Mouse (Mus musculus) limb, embryonic 12.5 days (tissue): Measurements from ENCODE around the gene Gm48551. TPM values are rescaled to one million over a fixed set of nuclear protein-coding genes. Genes with fewer than 3 reads are reported as not detected.

Experiments used
- ATAC-seq: fragments of 200-750 bp; cut with Nextera tagmentation; 2 replicates; pipeline ENCODE4 v1.8.0; 2017; ENCODE audit warnings: low read depth, moderate TSS enrichment; ENCODE audit not compliant: insufficient number of reproducible peaks, insufficient read depth, low FRiP score, low TSS enrichment
- H3K27ac ChIP-seq: fragments of 300-500 bp; sonication (generic); 2 replicates; pipeline ENCODE4 v1.5.1; 2016; ENCODE audit warnings: mild to moderate bottlenecking, moderate library complexity
- H3K27me3 ChIP-seq: fragments of 300-500 bp; sonication (generic); 2 replicates; pipeline ENCODE4 v1.6.1; 2016; ENCODE audit warnings: mild to moderate bottlenecking, moderate library complexity
- H3K36me3 ChIP-seq: fragments of 300-500 bp; sonication (generic); 2 replicates; pipeline ENCODE4 v1.6.1; 2016; ENCODE audit warnings: mild to moderate bottlenecking, moderate library complexity
- H3K4me1 ChIP-seq: fragments of 300-500 bp; sonication (generic); replicated peaks from 2 replicates; pipeline ENCODE4 v1.6.1; 2016
- H3K4me2 ChIP-seq: fragments of 300-500 bp; sonication (generic); 2 replicates; pipeline ENCODE4 v1.6.1; 2016; ENCODE audit warnings: mild to moderate bottlenecking, moderate library complexity
- H3K4me3 ChIP-seq: fragments of 300-500 bp; sonication (generic); replicated peaks from 2 replicates; pipeline ENCODE4 v1.5.1; 2016; ENCODE audit warnings: mild to moderate bottlenecking
- H3K9ac ChIP-seq: fragments of 300-500 bp; sonication (generic); replicated peaks from 2 replicates; pipeline ENCODE4 v1.6.1; 2016; ENCODE audit warnings: mild to moderate bottlenecking, moderate library complexity
- H3K9me3 ChIP-seq: fragments of 300-500 bp; sonication (generic); 2 replicates; pipeline ENCODE4 v1.6.1; 2016; ENCODE audit warnings: mild to moderate bottlenecking, moderate library complexity
- WGBS: fragments of 180-500 bp; shearing (Covaris S2); methylation state at CpG from one replicate; pipeline ENCODE4 v1.1.7; 2016; 5-methylcytosine and 5-hydroxymethylcytosine counted together
- polyA plus RNA-seq: library from polyadenylated mRNA; unstranded; fragments of >200 nt; fragmentation: Nextera tagmentation; extraction: Ambion mirVana; gene quantifications from 2 replicates; pipeline ENCODE4 v1.2.1, GENCODE M21; 2016

The Gm48551 gene
- polyA plus RNA-seq, 1 experiment from 2014 or later: 3.3 TPM

- Histone ChIP-seq H3K27ac (peak overlapping the region; percentile 56; the same call in 1 of the 2 replicates), H3K4me3 (peak overlapping the region; percentile 22), H3K4me1 (peaks cover 90% of the 10 kb centered on the region), H3K9ac (peak overlapping the region; percentile 34; the same call in 1 of the 2 replicates), H3K36me3 (peaks cover 46% of the 10 kb centered on the region), H3K4me2 (peak overlapping the region; percentile 48), H3K9me3 (no peaks in the 10 kb centered on the region), H3K27me3 (peaks cover 48% of the 10 kb centered on the region)
- ATAC-seq: no peak
- WGBS: 15% methylated on average over 31 of the region's 31 CpGs
Observed at GRCm38 (mm10) chr10:81407539-81408423, 23.5 kb downstream of the Gm48551 start.

GRCm38 (mm10) chr10:81408424-81408729, 24.1 kb downstream of the Gm48551 start:
- Histone ChIP-seq H3K27ac (peak overlapping the region; percentile 56; the same call in 1 of the 2 replicates), H3K36me3 (peaks cover 46% of the 10 kb centered on the region), H3K4me2 (no peak overlapping the region), H3K9ac (no peak overlapping the region), H3K4me3 (no peak overlapping the region), H3K9me3 (no peaks in the 10 kb centered on the region), H3K27me3 (peaks cover 48% of the 10 kb centered on the region), H3K4me1 (peaks cover 89% of the 10 kb centered on the region)
- 40% methylated on average over 13 of the region's 13 CpGs for WGBS
- ATAC-seq: no peak

GRCm38 (mm10) chr10:81408871-81409291, 24.6 kb downstream of the Gm48551 start:
- 18% methylated on average over 9 of the region's 9 CpGs for WGBS
- H3K4me3 ChIP-seq: no peak overlapping the region
- peaks cover 46% of the 10 kb centered on the region for H3K36me3 ChIP-seq
- peaks cover 89% of the 10 kb centered on the region for H3K4me1 ChIP-seq
- no peaks in the 10 kb centered on the region for H3K9me3 ChIP-seq
- H3K27ac ChIP-seq: peak overlapping the region; percentile 56; the same call in 1 of the 2 replicates
- ATAC-seq: no peak
- peaks cover 47% of the 10 kb centered on the region for H3K27me3 ChIP-seq
- H3K4me2 ChIP-seq: no peak overlapping the region
- 0 out of 2 replicates have a peak overlapping the region, but pooled peaks have one; percentile 24 for H3K9ac ChIP-seq

GRCm38 (mm10) chr10:81409330-81409729, 25.1 kb downstream of the Gm48551 start:
- peak overlapping the region; percentile 56; the same call in 1 of the 2 replicates for H3K27ac ChIP-seq
- peaks cover 42% of the 10 kb centered on the region for H3K27me3 ChIP-seq
- no peak overlapping the region for H3K9ac ChIP-seq
- no peak overlapping the region for H3K4me3 ChIP-seq
- no peak overlapping the region for H3K4me2 ChIP-seq
- H3K4me1 ChIP-seq: peaks cover 89% of the 10 kb centered on the region
- peaks cover 46% of the 10 kb centered on the region for H3K36me3 ChIP-seq
- WGBS: 13% methylated on average over 8 of the region's 8 CpGs
- no peak for ATAC-seq
- H3K9me3 ChIP-seq: no peaks in the 10 kb centered on the region

GRCm38 (mm10) chr10:81410350-81410749, 26.1 kb downstream of the Gm48551 start:
- no peak overlapping the region for H3K4me3 ChIP-seq
- H3K9me3 ChIP-seq: no peaks in the 10 kb centered on the region
- 65% methylated on average over 4 of the region's 4 CpGs for WGBS
- peaks cover 34% of the 10 kb centered on the region for H3K27me3 ChIP-seq
- ATAC-seq: no peak
- peaks cover 93% of the 10 kb centered on the region for H3K4me1 ChIP-seq
- no peak overlapping the region for H3K9ac ChIP-seq
- 0 out of 2 replicates have a peak overlapping the region, but pooled peaks have one; percentile 8 for H3K4me2 ChIP-seq
- peak overlapping the region; percentile 80 for H3K27ac ChIP-seq
- peaks cover 36% of the 10 kb centered on the region for H3K36me3 ChIP-seq

GRCm38 (mm10) chr10:81410981-81411380, 26.7 kb downstream of the Gm48551 start:
- Histone ChIP-seq H3K4me2 (no peak overlapping the region), H3K4me1 (peaks cover 98% of the 10 kb centered on the region), H3K4me3 (no peak overlapping the region), H3K9ac (no peak overlapping the region), H3K27ac (peak overlapping the region; percentile 80), H3K27me3 (peaks cover 28% of the 10 kb centered on the region), H3K36me3 (peaks cover 29% of the 10 kb centered on the region), H3K9me3 (no peaks in the 10 kb centered on the region)
- ATAC-seq: no peak
- 73% methylated on average over 9 of the region's 9 CpGs for WGBS

GRCm38 (mm10) chr10:81411471-81412400, 27.5 kb downstream of the Gm48551 start:
- 72% methylated on average over 18 of the region's 18 CpGs for WGBS
- H3K4me1 ChIP-seq: peaks cover 98% of the 10 kb centered on the region
- H3K9ac ChIP-seq: no peak overlapping the region; the same call in 1 of the 2 replicates
- peak overlapping the region; percentile 80 for H3K27ac ChIP-seq
- no peaks in the 10 kb centered on the region for H3K9me3 ChIP-seq
- no peak overlapping the region for H3K4me2 ChIP-seq
- peaks cover 20% of the 10 kb centered on the region; the same call in 1 of the 2 replicates for H3K27me3 ChIP-seq
- peaks cover 22% of the 10 kb centered on the region for H3K36me3 ChIP-seq
- no peak for ATAC-seq
- H3K4me3 ChIP-seq: no peak overlapping the region

GRCm38 (mm10) chr10:81412586-81413309, 28.5 kb downstream of the Gm48551 start:
- Histone ChIP-seq H3K36me3 (peaks cover 14% of the 10 kb centered on the region), H3K9me3 (no peaks in the 10 kb centered on the region), H3K4me2 (no peak overlapping the region), H3K4me3 (no peak overlapping the region), H3K27me3 (peaks cover 10% of the 10 kb centered on the region; the same call in 1 of the 2 replicates), H3K27ac (peak overlapping the region; percentile 86), H3K9ac (no peak overlapping the region), H3K4me1 (peaks cover 98% of the 10 kb centered on the region)
- WGBS: 78% methylated on average over 16 of the region's 16 CpGs
- no peak for ATAC-seq

GRCm38 (mm10) chr10:81413310-81414261, 29.3 kb downstream of the Gm48551 start:
- peak overlapping the region; percentile 31; the same call in 1 of the 2 replicates for H3K9ac ChIP-seq
- H3K9me3 ChIP-seq: no peaks in the 10 kb centered on the region
- no peak overlapping the region; the same call in 1 of the 2 replicates for H3K4me3 ChIP-seq
- H3K4me1 ChIP-seq: peaks cover 97% of the 10 kb centered on the region
- 0 out of 2 replicates have a peak, but pooled peaks cover 2% of the 10 kb centered on the region for H3K27me3 ChIP-seq
- H3K4me2 ChIP-seq: peak overlapping the region; percentile 44
- peaks cover 10% of the 10 kb centered on the region; the same call in 1 of the 2 replicates for H3K36me3 ChIP-seq
- peak; percentile 7; the same call in 1 of the 2 replicates for ATAC-seq
- H3K27ac ChIP-seq: peak overlapping the region; percentile 86
- WGBS: 28% methylated on average over 26 of the region's 26 CpGs
